Mouse (Mus musculus): ENCODE results near the gene Mark3.
"Not testable (repeated sequence)": the region's sequence is repeated elsewhere in the genome, so short reads cannot be mapped to it uniquely, and the experiment has no call there.

DNA sequence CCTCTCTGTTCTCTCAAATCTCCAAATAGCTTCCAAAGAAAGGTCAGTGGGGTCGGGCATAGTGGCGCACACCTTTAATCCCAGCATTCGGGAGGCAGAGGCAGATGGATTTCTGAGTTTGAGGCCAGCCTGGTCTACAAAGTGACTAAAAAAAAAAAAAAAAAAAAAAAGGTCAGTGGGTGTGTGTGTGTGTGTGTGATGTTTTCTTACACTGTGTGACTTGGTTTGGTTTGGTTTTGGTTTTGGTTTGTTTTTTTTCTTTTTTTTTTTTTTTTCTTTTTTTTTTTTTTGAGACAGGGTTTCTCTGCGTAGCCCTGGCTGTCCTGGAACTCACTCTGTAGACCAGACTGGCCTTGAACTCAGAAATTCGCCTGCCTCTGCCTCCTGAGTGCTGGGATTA, 18.4 kb upstream of the Mark3 start:
- TF ChIP-seq POLR2A (IDR thresholded peaks at IDR 0.05; ENCODE audit: borderline replicate concordance, control insufficient read depth, low read depth, low read length); CTCF (IDR thresholded peaks at IDR 0.05; ENCODE audit: control insufficient read depth, insufficient read depth, low read length): not testable (repeated sequence)
